ENCODE assay signal across 21 mouse cellular contexts in genomic region chr13:109024703-109025102, GRCm38 (mm10).
DNase-seq lines count a peak whose midpoint lies in the region; ATAC-seq and TF ChIP-seq lines count a peak whose summit lies in the region.
"Had no signal": no experiment of that assay in that cellular context is flagged by ENCODE, and none has a peak within 500 bp of the region (broad histone marks: within the 10 kb centered on the region; RNA-seq: fewer than 3 reads in every experiment).

No protein-coding gene starts in this region.

- H3K9ac ChIP-seq in forebrain, embryonic 16.5 days (replicated peaks; ENCODE audit: low read depth, low read length): no peak overlapping the region
- no peak overlapping the region for H3K9ac ChIP-seq in forebrain, embryonic 12.5 days
- H3K9ac ChIP-seq in lung, embryonic 14.5 days: no peak overlapping the region
- H3K9ac ChIP-seq: heart, embryonic 12.5 days; heart, embryonic 15.5 days; hindbrain, embryonic 13.5 days had no signal

- no peaks in the 10 kb centered on the region for H3K9me3 ChIP-seq in forebrain, embryonic 16.5 days (ENCODE audit: control insufficient read depth, low read length)
- no peaks in the 10 kb centered on the region for H3K9me3 ChIP-seq in forebrain, embryonic 12.5 days
- H3K9me3 ChIP-seq in lung, embryonic 14.5 days (ENCODE audit: low read depth, low read length): no peaks in the 10 kb centered on the region
- H3K9me3 ChIP-seq: heart, embryonic 12.5 days; heart, embryonic 15.5 days; hindbrain, embryonic 10.5 days; hindbrain, embryonic 13.5 days had no signal

- H3K4me3 ChIP-seq in forebrain, embryonic 16.5 days (replicated peaks; ENCODE audit: low read length): no peak overlapping the region
- no peak overlapping the region for H3K4me3 ChIP-seq in forebrain, embryonic 12.5 days (replicated peaks)
- no peak overlapping the region for H3K4me3 ChIP-seq in lung, embryonic 14.5 days (ENCODE audit: low read depth, low read length)
- H3K4me3 ChIP-seq: heart, embryonic 12.5 days; heart, embryonic 15.5 days; hindbrain, embryonic 10.5 days; hindbrain, embryonic 13.5 days had no signal

- no peaks in the 10 kb centered on the region for H3K4me1 ChIP-seq in forebrain, embryonic 16.5 days (replicated peaks; ENCODE audit: control insufficient read depth, insufficient read depth, low read length)
- no peaks in the 10 kb centered on the region for H3K4me1 ChIP-seq in forebrain, embryonic 12.5 days
- no peaks in the 10 kb centered on the region for H3K4me1 ChIP-seq in lung, embryonic 14.5 days (ENCODE audit: insufficient read depth)
- H3K4me1 ChIP-seq: heart, embryonic 12.5 days; heart, embryonic 15.5 days; hindbrain, embryonic 10.5 days; hindbrain, embryonic 13.5 days had no signal

- no peaks in the 10 kb centered on the region for H3K36me3 ChIP-seq in forebrain, embryonic 16.5 days (ENCODE audit: control insufficient read depth, insufficient read depth)
- no peaks in the 10 kb centered on the region for H3K36me3 ChIP-seq in forebrain, embryonic 12.5 days (replicated peaks)
- no peaks in the 10 kb centered on the region for H3K36me3 ChIP-seq in lung, embryonic 14.5 days (ENCODE audit: insufficient read depth)
- H3K36me3 ChIP-seq: heart, embryonic 12.5 days; heart, embryonic 15.5 days; hindbrain, embryonic 10.5 days; hindbrain, embryonic 13.5 days had no signal

- TF ChIP-seq CTCF in lung, embryonic 14.5 days (IDR thresholded peaks at IDR 0.05; ENCODE audit: low read depth): no peak

- H3K4me2 ChIP-seq in forebrain, embryonic 16.5 days (ENCODE audit: low read length): no peak overlapping the region
- H3K4me2 ChIP-seq in forebrain, embryonic 12.5 days: no peak overlapping the region
- no peak overlapping the region for H3K4me2 ChIP-seq in lung, embryonic 14.5 days
- H3K4me2 ChIP-seq: heart, embryonic 12.5 days; heart, embryonic 15.5 days; hindbrain, embryonic 13.5 days had no signal

- DNase-seq in lung, embryonic 14.5 days: peak; percentile 34
- no peak for DNase-seq in lung, postnatal 14 days
- peak; percentile 10 for DNase-seq in retina, postnatal 1 day
- no peak for DNase-seq in retina, embryonic 14.5 days (ENCODE audit: low spot score)
- DNase-seq: adrenal gland, adult 2 months; adrenal gland, postnatal 14 days; cerebellum, adult 18-20 months; cerebellum, adult 9-10 months; cerebellum, postnatal 14 days; gastrocnemius, postnatal 25 days; heart, adult 18-20 months; heart, postnatal 10 days; heart, postnatal 36 days had no signal

- no peak overlapping the region for H3K27ac ChIP-seq in forebrain, embryonic 16.5 days (ENCODE audit: low read length)
- no peak overlapping the region for H3K27ac ChIP-seq in forebrain, embryonic 12.5 days
- H3K27ac ChIP-seq in lung, embryonic 14.5 days (ENCODE audit: low read depth): no peak overlapping the region
- H3K27ac ChIP-seq: heart, embryonic 15.5 days; hindbrain, embryonic 10.5 days; hindbrain, embryonic 13.5 days had no signal

- no peaks in the 10 kb centered on the region for H3K27me3 ChIP-seq in forebrain, embryonic 16.5 days (replicated peaks; ENCODE audit: control insufficient read depth, insufficient read depth, low read length)
- H3K27me3 ChIP-seq in forebrain, embryonic 12.5 days: no peaks in the 10 kb centered on the region
- no peaks in the 10 kb centered on the region for H3K27me3 ChIP-seq in lung, embryonic 14.5 days (ENCODE audit: insufficient read depth, low read length)
- H3K27me3 ChIP-seq: heart, embryonic 12.5 days; heart, embryonic 15.5 days; hindbrain, embryonic 13.5 days had no signal

- 6% methylated on average over 1 of the region's 1 CpGs for WGBS in forebrain, embryonic 16.5 days
- WGBS in forebrain, embryonic 12.5 days: 37% methylated on average over 1 of the region's 1 CpGs
- WGBS in lung, embryonic 14.5 days: 20% methylated on average over 1 of the region's 1 CpGs

- ATAC-seq in forebrain, embryonic 16.5 days: peak; percentile 59; the same call in 1 of the 2 replicates
- no peak for ATAC-seq in forebrain, embryonic 12.5 days (ENCODE audit: low FRiP score)
- ATAC-seq in lung, embryonic 14.5 days (ENCODE audit: insufficient read depth): no peak
- ATAC-seq: CD4-positive, CD25-positive, alpha-beta regulatory T cell, adult 4 months; intestine, postnatal 0 days had no signal

Comparison
In these comparisons a context has a peak if more than half of its experiments do, and no peak if none do; other contexts are left out.
1. DNase-seq: peak in lung, embryonic 14.5 days (single experiment) and retina, postnatal 1 day (single experiment); none in lung, postnatal 14 days (single experiment) and retina, embryonic 14.5 days (single experiment).